Mouse (Mus musculus): ENCODE measurements around the gene Dmgdh. TPM values are rescaled to one million over a fixed set of nuclear protein-coding genes. Genes with fewer than 3 reads are reported as not detected.
A peak's percentile ranks its signal among the peaks of the same experiment; 100 is the strongest.

The Dmgdh gene
- total and polyA plus RNA-seq, 3 experiments: 0.20 to 0.27 TPM; not detected in 1

DNA sequence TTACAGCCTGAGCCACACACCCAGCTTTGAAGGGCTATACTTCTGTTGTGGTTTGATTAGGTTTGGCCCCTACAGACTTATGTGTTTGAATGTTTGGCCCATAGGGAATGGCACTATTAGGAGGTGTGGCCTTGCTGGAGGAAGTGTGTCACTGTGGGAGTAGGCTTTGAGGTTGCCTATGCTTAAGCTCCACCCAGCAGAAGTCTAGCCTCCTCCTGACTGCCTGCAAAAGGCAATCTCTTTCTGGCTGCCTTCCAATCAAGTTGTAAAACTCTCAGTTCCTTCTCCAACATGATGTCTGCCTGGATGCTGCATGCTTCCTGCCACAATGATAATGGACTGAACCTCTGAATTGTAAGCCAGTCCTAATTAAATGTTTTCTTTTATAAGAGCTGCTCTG, 9.1 kb downstream of the Dmgdh start:
- Histone ChIP-seq H3K9me3 (replicated peaks; ENCODE audit: low read length) (no peaks in the 10 kb centered on the region), H3K36me3 (replicated peaks in 1 of 2; ENCODE audit: control insufficient read depth in 1 of 2, insufficient read depth in 1 of 2, low read length in 1 of 2) (no peaks in the 10 kb centered on the region), H3K27ac (ENCODE audit: insufficient read depth, low read depth) (no peak overlapping the region), H3K27me3 (replicated peaks) (no peaks in the 10 kb centered on the region), H3K4me1 (ENCODE audit: control insufficient read depth in 1 of 2, insufficient read depth in 2 of 2) (0 out of 4 replicates have a peak, but pooled peaks cover 0 to 2% of the 10 kb centered on the region in 2 experiments), H3K4me3 (replicated peaks in 1 of 3; ENCODE audit: low read depth in 2 of 3, low read length in 2 of 3, poor library complexity in 1 of 3) (no peak overlapping the region), H3K9ac (ENCODE audit: insufficient read depth, low read depth) (no peak overlapping the region), H3K79me2 (replicated peaks; ENCODE audit: control insufficient read depth, extremely low read depth, insufficient read depth, poor library complexity, severe bottlenecking) (no peaks in the 10 kb centered on the region), H3K4me2 (ENCODE audit: insufficient read depth, low read depth, poor library complexity, severe bottlenecking) (no peak overlapping the region)
- in situ Hi-C loops (cut with MboI; ENCODE audit: low pct_ligation_motif_present, low pct_unique_long_range_greater_than_20kb, low sequenced_read_pairs): no loop called here
- dilution Hi-C loops (cut with MboI; ENCODE audit: extremely low pct_ligation_motif_present, extremely low pct_unique_long_range_greater_than_20kb, low sequenced_read_pairs): no loop called here
- peak; percentile 21 for DNase-seq (ENCODE audit: extremely low read depth)
- TF ChIP-seq TCF12 (IDR thresholded peaks at IDR 0.05; ENCODE audit: low read depth, low read length) (no peak), MEF2A (IDR thresholded peaks at IDR 0.05; ENCODE audit: borderline replicate concordance, low read depth, low read length) (no peak), KAT2A (IDR thresholded peaks at IDR 0.05; ENCODE audit: insufficient replicate concordance, low read length) (no peak), SMC3 (IDR thresholded peaks at IDR 0.05; ENCODE audit: low read depth, low read length) (no peak), USF1 (IDR thresholded peaks at IDR 0.05; ENCODE audit: low read depth, low read length) (no peak), CHD1 (IDR thresholded peaks at IDR 0.05; ENCODE audit: low read depth, low read length) (no peak), IRF4 (IDR thresholded peaks at IDR 0.05; ENCODE audit: low read depth, low read length) (no peak), EP300 (IDR thresholded peaks at IDR 0.05; ENCODE audit: low read length) (no peak)

DNA sequence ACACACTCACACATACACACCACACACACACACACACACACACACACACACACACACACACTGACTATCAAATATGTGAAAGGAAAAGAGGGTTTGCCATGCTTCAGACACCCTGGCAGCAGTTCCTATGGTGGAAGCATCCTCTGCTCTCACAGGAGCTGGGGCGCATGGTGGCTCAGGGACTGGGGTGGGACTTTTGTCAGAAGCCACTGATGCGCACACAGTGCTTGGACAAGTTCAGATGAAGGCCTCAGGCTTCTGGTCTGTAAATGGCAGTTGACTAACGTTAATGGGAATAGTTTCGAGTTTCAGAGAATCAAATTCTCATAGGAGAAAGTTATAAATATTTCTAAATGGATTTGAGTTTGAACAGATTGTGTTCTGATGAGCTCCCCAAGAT, 11.0 kb downstream of the Dmgdh start:
- Histone ChIP-seq H3K27me3 (replicated peaks) (no peaks in the 10 kb centered on the region), H3K27ac (ENCODE audit: insufficient read depth, low read depth) (no peak overlapping the region), H3K4me1 (ENCODE audit: control insufficient read depth in 1 of 2, insufficient read depth in 2 of 2) (0 out of 4 replicates have a peak, but pooled peaks cover 0 to 2% of the 10 kb centered on the region in 2 experiments), H3K36me3 (replicated peaks in 1 of 2; ENCODE audit: control insufficient read depth in 1 of 2, insufficient read depth in 1 of 2, low read length in 1 of 2) (no peaks in the 10 kb centered on the region), H3K4me3 (replicated peaks in 1 of 3; ENCODE audit: low read depth in 2 of 3, low read length in 2 of 3, poor library complexity in 1 of 3) (no peak overlapping the region), H3K9me3 (replicated peaks; ENCODE audit: low read length) (no peaks in the 10 kb centered on the region), H3K4me2 (ENCODE audit: insufficient read depth, low read depth, poor library complexity, severe bottlenecking) (no peak overlapping the region), H3K9ac (ENCODE audit: insufficient read depth, low read depth) (no peak overlapping the region), H3K79me2 (replicated peaks; ENCODE audit: control insufficient read depth, extremely low read depth, insufficient read depth, poor library complexity, severe bottlenecking) (no peaks in the 10 kb centered on the region)
- in situ Hi-C loops (cut with MboI; ENCODE audit: low pct_ligation_motif_present, low pct_unique_long_range_greater_than_20kb, low sequenced_read_pairs) (no loop called here), dilution Hi-C loops (cut with MboI; ENCODE audit: extremely low pct_ligation_motif_present, extremely low pct_unique_long_range_greater_than_20kb, low sequenced_read_pairs) (no loop called here)
- TF ChIP-seq ZNF384 (IDR thresholded peaks at IDR 0.05; ENCODE audit: low read depth, low read length): no peak
- no peak for TF ChIP-seq ZMIZ1 (IDR thresholded peaks at IDR 0.05; ENCODE audit: low read depth, low read length)
- TF ChIP-seq JUND (conservative IDR thresholded peaks at IDR 0.05; ENCODE audit: low read depth, low read length): no peak
- no peak for TF ChIP-seq EP300 (IDR thresholded peaks at IDR 0.05; ENCODE audit: low read length)
- no peak for TF ChIP-seq HCFC1 (IDR thresholded peaks at IDR 0.05; ENCODE audit: low read depth, low read length)
- no peak for TF ChIP-seq MYC (IDR thresholded peaks at IDR 0.05; ENCODE audit: low read depth, low read length)
- no peak for TF ChIP-seq POLR2AphosphoS2 (IDR thresholded peaks at IDR 0.05; ENCODE audit: low read depth, low read length)
- no peak for DNase-seq (ENCODE audit: extremely low read depth)

DNA sequence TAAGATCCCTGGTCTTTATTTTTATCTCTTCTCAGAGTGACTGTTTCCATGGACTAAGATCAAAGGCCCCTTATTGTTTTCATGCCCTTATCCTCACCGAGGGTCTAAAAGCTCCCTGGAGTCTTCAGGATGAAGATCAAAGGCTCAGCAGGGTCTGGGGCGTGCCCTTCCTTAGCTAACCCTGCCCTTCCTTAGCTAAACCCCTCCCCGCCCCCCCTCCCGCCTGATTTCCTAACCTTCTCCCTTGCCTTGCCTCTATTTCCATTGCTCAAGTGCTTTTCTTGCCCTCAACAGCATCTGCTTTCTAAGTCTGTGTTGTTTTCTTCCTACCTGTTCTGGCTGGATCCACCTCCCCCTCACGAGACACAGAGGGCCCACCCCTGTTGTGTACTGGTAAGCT, 13.1 kb downstream of the Dmgdh start:
- in situ Hi-C loops (cut with MboI; ENCODE audit: low pct_ligation_motif_present, low pct_unique_long_range_greater_than_20kb, low sequenced_read_pairs) (no loop called here), dilution Hi-C loops (cut with MboI; ENCODE audit: extremely low pct_ligation_motif_present, extremely low pct_unique_long_range_greater_than_20kb, low sequenced_read_pairs) (no loop called here)
- H3K27ac ChIP-seq (ENCODE audit: insufficient read depth, low read depth): no peak overlapping the region
- H3K79me2 ChIP-seq (replicated peaks; ENCODE audit: control insufficient read depth, extremely low read depth, insufficient read depth, poor library complexity, severe bottlenecking): no peaks in the 10 kb centered on the region
- H3K4me1 ChIP-seq (ENCODE audit: control insufficient read depth in 1 of 2, insufficient read depth in 2 of 2): 0 out of 4 replicates have a peak, but pooled peaks cover 0 to 2% of the 10 kb centered on the region in 2 experiments
- no peaks in the 10 kb centered on the region for H3K27me3 ChIP-seq (replicated peaks)
- no peaks in the 10 kb centered on the region for H3K9me3 ChIP-seq (replicated peaks; ENCODE audit: low read length)
- H3K36me3 ChIP-seq (replicated peaks in 1 of 2; ENCODE audit: control insufficient read depth in 1 of 2, insufficient read depth in 1 of 2, low read length in 1 of 2): no peaks in the 10 kb centered on the region
- H3K9ac ChIP-seq (ENCODE audit: insufficient read depth, low read depth): no peak overlapping the region
- TF ChIP-seq IRF4 (IDR thresholded peaks at IDR 0.05; ENCODE audit: low read depth, low read length): no peak
- no peak for TF ChIP-seq E2F4 (IDR thresholded peaks at IDR 0.05; ENCODE audit: insufficient replicate concordance, low read depth, low read length)
- TF ChIP-seq MAX (IDR thresholded peaks at IDR 0.05; ENCODE audit: low read length): no peak
- TF ChIP-seq USF1 (IDR thresholded peaks at IDR 0.05; ENCODE audit: low read depth, low read length): no peak
- no peak for TF ChIP-seq HCFC1 (IDR thresholded peaks at IDR 0.05; ENCODE audit: low read depth, low read length)
- no peak for TF ChIP-seq CHD2 (IDR thresholded peaks at IDR 0.05; ENCODE audit: low read length)
- no peak for DNase-seq (ENCODE audit: extremely low read depth)
- no peak overlapping the region for H3K4me2 ChIP-seq (ENCODE audit: insufficient read depth, low read depth, poor library complexity, severe bottlenecking)
- H3K4me3 ChIP-seq (replicated peaks in 1 of 3; ENCODE audit: low read depth in 2 of 3, low read length in 2 of 3, poor library complexity in 1 of 3): no peak overlapping the region

Measured in CH12.LX (cell line).